Mouse (Mus musculus): ENCODE measurements around the gene Tas2r104. TPM values are rescaled to one million over a fixed set of nuclear protein-coding genes. Genes with fewer than 3 reads are reported as not detected.

Tas2r104 gene
- not detected in 2 replicates for polyA plus RNA-seq (2016; fragmentation: Nextera tagmentation; extraction: Ambion mirVana)

- Histone ChIP-seq H3K9ac (no peak within 1 kb of the TSS), H3K4me1 (no peaks in the 10 kb centered on the region), H3K4me2 (replicated peaks) (no peak within 1 kb of the TSS), H3K36me3 (no peaks in the 10 kb centered on the region), H3K9me3 (0 out of 2 replicates have a peak, but pooled peaks cover 5% of the 10 kb centered on the region), H3K4me3 (no peak within 1 kb of the TSS), H3K27me3 (replicated peaks) (no peaks in the 10 kb centered on the region), H3K27ac (no peak within 1 kb of the TSS)
- 84% methylated on average over 1 of the region's 1 CpGs for WGBS
- ATAC-seq (ENCODE audit: low FRiP score, low read depth), result no peak
Measured at GRCm38 (mm10) chr6:131685644-131686043, at the start of gene Tas2r104. TSS of gene Tas2r104 (minus strand) at chr6:131685744.

DNA sequence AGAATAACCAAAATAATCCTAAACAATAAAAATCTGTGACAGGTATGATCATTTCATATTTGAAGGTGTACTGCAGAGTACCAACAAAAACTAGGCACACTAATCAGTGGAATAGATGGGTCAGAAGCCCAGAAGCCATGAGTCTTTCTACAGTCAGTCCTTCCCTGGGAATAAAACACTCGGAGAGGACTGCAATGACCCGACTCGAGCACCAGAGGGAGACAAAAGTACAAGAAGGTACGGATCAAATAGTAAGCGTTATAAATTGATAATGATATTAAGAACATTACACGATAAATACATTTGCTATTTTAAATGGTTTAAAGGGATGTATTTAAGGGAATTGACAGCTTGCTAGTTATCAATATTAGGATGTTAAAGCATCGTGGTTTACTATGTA, 27.3 kb upstream of the Tas2r104 start:
- ATAC-seq (ENCODE audit: low FRiP score, low read depth), result no peak
- no peak overlapping the region for H3K27ac ChIP-seq

DNA sequence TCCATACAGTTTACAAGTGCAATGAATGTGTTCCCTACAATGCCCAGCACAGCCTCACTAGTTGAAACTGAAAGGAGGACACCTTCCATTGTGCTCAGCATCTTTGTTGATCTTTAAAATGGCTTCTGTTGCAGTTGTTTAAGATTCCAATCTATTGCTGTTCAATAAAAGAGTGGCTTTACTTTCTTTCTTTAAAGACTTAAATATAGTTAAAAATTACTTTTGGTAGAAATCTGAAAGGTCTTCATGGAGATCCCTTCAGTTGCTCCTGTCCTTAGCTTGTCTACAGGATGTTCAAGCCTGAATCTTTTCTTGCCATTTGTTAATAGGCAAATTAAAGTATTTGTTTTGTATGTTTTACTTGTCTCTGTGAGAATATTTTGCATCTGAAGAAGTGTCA, 4.4 kb upstream of the Tas2r104 start, which contains the start of gene Tas2r114:
Tas2r114 (minus strand) TSS at position 101 of the 400 bp plus-strand sequence.
- no peaks in the 10 kb centered on the region for H3K36me3 ChIP-seq
- H3K27me3 ChIP-seq (replicated peaks), result no peaks in the 10 kb centered on the region
- H3K4me1 ChIP-seq, result no peaks in the 10 kb centered on the region
- no peaks in the 10 kb centered on the region; the same call in 1 of the 2 replicates for H3K9me3 ChIP-seq
- H3K4me3 ChIP-seq, result no peak within 1 kb of the TSS
- no peak for ATAC-seq (ENCODE audit: low FRiP score, low read depth)
- H3K27ac ChIP-seq, result no peak within 1 kb of the TSS
- H3K9ac ChIP-seq, result no peak within 1 kb of the TSS
- no peak within 1 kb of the TSS for H3K4me2 ChIP-seq (replicated peaks)

More for the DNA sequence above, 27.3 kb upstream of the Tas2r104 start:
- Histone ChIP-seq H3K9ac (no peak overlapping the region), H3K27me3 (replicated peaks) (no peaks in the 10 kb centered on the region), H3K36me3 (no peaks in the 10 kb centered on the region), H3K4me2 (replicated peaks) (no peak overlapping the region), H3K9me3 (peaks cover 15% of the 10 kb centered on the region; the same call in 1 of the 2 replicates), H3K4me3 (no peak overlapping the region), H3K4me1 (no peaks in the 10 kb centered on the region)
- WGBS, result 45% methylated on average over 7 of the region's 7 CpGs

DNA sequence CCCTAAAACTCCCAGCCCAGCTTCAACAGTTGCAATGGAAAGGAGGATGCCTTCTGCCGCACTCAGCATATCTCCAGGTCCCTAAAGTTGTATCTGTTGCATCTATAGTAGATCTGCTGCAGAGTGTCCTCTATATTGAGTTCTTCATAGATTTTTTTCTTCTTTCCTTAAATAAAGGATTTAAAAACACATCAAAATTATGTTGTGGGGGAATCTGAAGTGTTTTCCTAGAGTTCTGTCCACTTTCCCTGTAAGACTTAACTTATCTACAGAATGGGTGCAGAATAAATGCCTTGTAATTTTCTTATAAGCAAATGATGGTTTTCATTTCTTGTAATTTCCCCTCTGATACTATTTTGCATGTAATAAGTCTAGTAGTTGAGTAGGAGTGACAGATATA, 1.9 kb upstream of the Tas2r104 start, which contains the start of gene Tas2r105:
Tas2r105 (minus strand) TSS at position 101 of the 400 bp plus-strand sequence.
- no peak within 1 kb of the TSS for H3K9ac ChIP-seq
- H3K4me3 ChIP-seq, result no peak within 1 kb of the TSS
- no peaks in the 10 kb centered on the region for H3K36me3 ChIP-seq
- H3K4me1 ChIP-seq, result no peaks in the 10 kb centered on the region
- no peaks in the 10 kb centered on the region for H3K27me3 ChIP-seq (replicated peaks)
- H3K9me3 ChIP-seq, result peaks cover 5% of the 10 kb centered on the region; the same call in 1 of the 2 replicates
- WGBS, result 74% methylated on average over 1 of the region's 1 CpGs
- no peak within 1 kb of the TSS for H3K27ac ChIP-seq
- no peak within 1 kb of the TSS for H3K4me2 ChIP-seq (replicated peaks)
- no peak for ATAC-seq (ENCODE audit: low FRiP score, low read depth)

GRCm38 (mm10) chr6:131678786-131679185, 6.8 kb downstream of the Tas2r104 start, which contains the start of gene Tas2r106:
TSS of gene Tas2r106 (minus strand) at chr6:131678886.
- Histone ChIP-seq H3K27me3 (replicated peaks) (no peaks in the 10 kb centered on the region), H3K4me3 (no peak within 1 kb of the TSS), H3K4me2 (replicated peaks) (no peak within 1 kb of the TSS), H3K9me3 (0 out of 2 replicates have a peak, but pooled peaks cover 2% of the 10 kb centered on the region), H3K9ac (no peak within 1 kb of the TSS), H3K4me1 (no peaks in the 10 kb centered on the region), H3K36me3 (no peaks in the 10 kb centered on the region), H3K27ac (no peak within 1 kb of the TSS)
- WGBS, result 72% methylated on average over 3 of the region's 3 CpGs
- ATAC-seq (ENCODE audit: low FRiP score, low read depth), result no peak

GRCm38 (mm10) chr6:131660049-131660448, 25.5 kb downstream of the Tas2r104 start, which contains the start of gene Tas2r107:
TSS of gene Tas2r107 (minus strand) at chr6:131660149.
- H3K9ac ChIP-seq, result no peak within 1 kb of the TSS
- ATAC-seq (ENCODE audit: low FRiP score, low read depth), result no peak
- no peak within 1 kb of the TSS for H3K4me3 ChIP-seq
- H3K4me1 ChIP-seq, result no peaks in the 10 kb centered on the region
- H3K27ac ChIP-seq, result no peak within 1 kb of the TSS
- H3K36me3 ChIP-seq, result no peaks in the 10 kb centered on the region
- no peak within 1 kb of the TSS for H3K4me2 ChIP-seq (replicated peaks)
- no peaks in the 10 kb centered on the region for H3K27me3 ChIP-seq (replicated peaks)
- 0 out of 2 replicates have a peak, but pooled peaks cover 5% of the 10 kb centered on the region for H3K9me3 ChIP-seq

Other genes with a start within 250 kb of the Tas2r104 start
- not detected in 2 replicates for gene 5430401F13Rik, start 199.3 kb downstream of the Tas2r104 start, polyA plus RNA-seq (2016; fragmentation: Nextera tagmentation; extraction: Ambion mirVana)
- not detected in 2 replicates for gene Gm6619, start 199.3 kb downstream of the Tas2r104 start, polyA plus RNA-seq (2016; fragmentation: Nextera tagmentation; extraction: Ambion mirVana)
- gene Tas2r130, start 54.8 kb downstream of the Tas2r104 start, polyA plus RNA-seq (2016; fragmentation: Nextera tagmentation; extraction: Ambion mirVana), result not detected in 2 replicates
- gene Tas2r107, start 25.6 kb downstream of the Tas2r104 start, polyA plus RNA-seq (2016; fragmentation: Nextera tagmentation; extraction: Ambion mirVana), result not detected in 2 replicates
- not detected in 2 replicates for gene Tas2r106, start 6.9 kb downstream of the Tas2r104 start, polyA plus RNA-seq (2016; fragmentation: Nextera tagmentation; extraction: Ambion mirVana)
- gene Tas2r105, start 1.8 kb upstream of the Tas2r104 start, polyA plus RNA-seq (2016; fragmentation: Nextera tagmentation; extraction: Ambion mirVana), result not detected in 2 replicates
- not detected in 2 replicates for gene Tas2r114, start 4.3 kb upstream of the Tas2r104 start, polyA plus RNA-seq (2016; fragmentation: Nextera tagmentation; extraction: Ambion mirVana)